Mouse (Mus musculus): ENCODE measurements around the gene Tigit.
A peak's percentile ranks its signal among the peaks of the same experiment; 100 is the strongest.

Tigit gene

GRCm38 (mm10) chr16:43664861-43665260 lies 915 bp upstream of the Tigit start:
- DNase-seq = no peak

- no peak for DNase-seq
These were observed 1.6 kb downstream of the Tigit start for GRCm38 (mm10) chr16:43662124-43663004.

GRCm38 (mm10) chr16:43661576-43661975 lies 2.4 kb downstream of the Tigit start:
- no peak for DNase-seq

GRCm38 (mm10) chr16:43655183-43655787 lies 8.7 kb downstream of the Tigit start:
- DNase-seq = no peak

DNA sequence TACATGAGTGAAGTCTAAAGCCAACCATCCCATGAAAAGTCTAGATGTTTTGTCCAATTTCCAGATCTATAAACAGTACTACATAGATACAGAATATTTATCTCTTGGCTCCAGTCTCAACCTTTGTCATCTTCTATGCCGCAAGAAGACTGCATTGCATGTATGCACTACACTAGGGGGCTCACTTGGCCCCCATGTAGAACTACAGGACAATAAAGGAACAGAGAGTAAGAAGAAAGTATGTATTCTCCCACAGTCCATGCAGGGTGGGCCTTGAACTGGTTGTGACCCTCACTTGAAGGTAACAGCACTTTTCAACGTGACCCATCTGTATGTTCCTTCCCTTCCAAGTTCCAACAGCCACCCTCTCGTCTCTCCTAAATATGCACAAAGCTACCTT lies 9.7 kb downstream of the Tigit start:
- no peak for DNase-seq

DNA sequence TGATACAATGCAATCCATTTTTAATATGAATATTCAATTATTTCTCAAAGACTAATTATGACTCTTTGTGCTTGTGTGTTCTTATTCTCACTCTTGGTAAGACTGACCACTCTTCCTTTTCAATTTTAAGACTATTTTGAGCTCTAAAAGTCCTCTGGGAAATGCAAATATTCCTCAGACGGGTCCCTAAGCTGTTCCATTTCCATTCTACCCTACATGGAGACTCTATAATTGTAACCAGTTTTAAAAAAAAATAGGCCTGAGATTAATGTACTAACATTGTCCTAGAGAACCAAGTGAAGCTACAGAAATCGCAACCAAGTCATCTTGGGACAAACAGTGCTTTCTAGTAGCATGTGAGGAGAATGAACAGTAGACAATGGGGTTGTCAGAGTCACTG lies 10.7 kb downstream of the Tigit start:
- DNase-seq = no peak

DNA sequence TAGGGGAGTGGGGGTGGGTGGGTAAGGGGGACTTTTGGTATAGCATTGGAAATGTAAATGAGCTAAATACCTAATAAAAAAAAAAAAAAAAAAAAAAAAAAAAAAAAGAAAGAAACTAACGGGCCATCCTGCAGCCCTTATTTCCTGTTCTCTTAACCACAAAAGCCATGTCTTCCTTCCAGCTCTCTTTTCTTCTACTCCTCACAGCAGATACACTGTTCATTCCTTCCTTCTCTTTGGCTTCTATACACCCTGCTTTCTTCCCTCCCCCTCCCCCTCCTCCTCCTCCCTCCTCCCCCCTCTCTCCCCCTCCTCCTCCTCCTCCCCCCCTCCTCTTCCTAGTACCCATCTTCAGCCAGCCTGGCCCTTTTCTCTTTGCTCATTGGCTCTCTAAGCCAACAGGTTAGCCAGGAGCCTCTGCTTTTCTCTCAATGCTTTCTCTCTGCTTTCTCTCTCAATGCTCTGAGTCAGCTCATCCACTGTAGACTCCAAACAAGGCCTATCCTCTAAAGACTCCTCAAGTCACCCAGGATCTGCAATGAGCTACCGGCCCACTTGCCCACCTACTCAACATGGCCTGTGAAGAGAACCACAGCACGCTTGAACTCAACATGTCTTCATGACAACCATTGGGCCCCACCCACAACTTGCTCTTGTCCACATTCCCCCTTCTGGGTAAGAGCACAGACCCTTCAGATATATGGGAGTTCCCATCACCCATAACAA lies 13.4 kb downstream of the Tigit start:
- no peak for DNase-seq

DNA sequence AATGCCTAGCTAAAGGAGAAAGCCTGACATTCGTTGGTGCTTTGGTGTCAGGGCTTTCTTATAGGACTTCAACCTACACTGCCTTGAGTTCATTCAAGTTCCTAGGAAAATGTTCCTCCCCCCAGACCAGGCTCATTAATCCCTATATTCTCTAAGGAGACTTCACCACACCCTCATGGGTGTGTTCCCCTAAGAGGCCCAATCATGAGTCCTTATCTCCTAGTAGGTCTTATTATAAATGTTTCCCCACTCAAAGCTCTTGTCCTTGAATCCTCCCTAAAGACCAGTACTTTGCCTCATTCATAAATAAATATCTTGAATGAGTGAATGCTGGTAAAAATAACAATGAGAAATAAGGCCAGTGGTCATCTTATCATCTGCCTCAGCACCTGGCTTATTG lies 16.3 kb downstream of the Tigit start:
- no peak for DNase-seq

DNA sequence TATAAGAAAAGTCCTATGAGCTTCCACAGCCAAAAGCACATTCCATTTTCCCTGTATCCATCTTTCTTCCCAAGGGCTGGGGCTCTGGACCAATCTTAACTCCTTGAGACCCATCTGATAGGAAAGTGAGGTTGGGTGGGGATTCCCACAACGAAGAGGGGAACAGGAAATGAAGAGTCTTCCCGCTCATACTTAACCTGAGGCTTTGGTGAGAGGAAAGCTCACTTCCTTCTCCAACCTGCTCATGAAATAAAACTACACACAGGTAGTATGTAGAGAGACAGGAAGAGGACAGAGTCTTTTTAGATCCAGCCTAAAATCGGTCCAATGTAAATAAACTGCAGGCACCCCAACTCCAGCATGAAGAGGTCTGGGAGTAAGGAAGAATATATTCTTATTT lies 17.0 kb downstream of the Tigit start:
- DNase-seq = no peak

- DNase-seq = no peak
These were observed 18.1 kb downstream of the Tigit start for GRCm38 (mm10) chr16:43645879-43646278.

DNA sequence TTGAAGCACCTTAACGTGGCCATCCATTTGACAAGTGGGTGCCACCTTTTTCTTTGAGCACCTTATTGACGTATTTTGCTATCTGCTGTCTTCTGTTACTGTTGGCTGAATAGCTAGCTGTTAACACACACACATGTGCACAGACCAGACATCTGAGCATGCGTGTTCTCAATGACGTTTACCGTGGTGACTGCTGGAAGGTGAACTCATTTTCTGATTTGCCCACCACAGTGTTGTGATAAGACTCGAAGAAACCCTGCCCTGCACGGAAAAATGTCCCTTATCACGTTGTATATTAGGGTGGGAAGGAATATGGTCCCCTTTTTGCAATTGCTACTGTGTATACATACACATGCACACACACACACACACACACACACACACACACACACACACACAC lies 22.7 kb downstream of the Tigit start:
- no peak for DNase-seq

- peak; percentile 6 to 52 for DNase-seq
These were observed 25.4 kb downstream of the Tigit start for GRCm38 (mm10) chr16:43638406-43639049.

DNA sequence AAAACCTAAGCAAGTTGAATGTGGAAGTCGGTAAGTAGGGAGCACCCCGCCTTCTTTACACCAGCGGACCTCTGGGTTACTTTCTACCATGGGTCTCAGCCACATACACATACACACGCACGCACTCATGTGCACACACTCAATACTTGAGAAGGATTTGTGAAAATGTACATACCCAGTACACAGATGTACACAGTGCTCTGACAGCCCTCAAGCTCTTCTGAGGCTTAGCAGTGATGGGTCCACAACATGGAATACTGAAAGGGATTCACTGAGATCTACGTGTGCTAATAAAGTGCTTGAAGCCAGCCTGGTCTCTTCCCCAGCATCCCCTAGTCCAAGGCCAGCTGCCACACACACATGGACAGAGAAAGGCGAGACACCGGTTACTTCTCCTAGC lies 26.7 kb downstream of the Tigit start:
- no peak for DNase-seq

DNA sequence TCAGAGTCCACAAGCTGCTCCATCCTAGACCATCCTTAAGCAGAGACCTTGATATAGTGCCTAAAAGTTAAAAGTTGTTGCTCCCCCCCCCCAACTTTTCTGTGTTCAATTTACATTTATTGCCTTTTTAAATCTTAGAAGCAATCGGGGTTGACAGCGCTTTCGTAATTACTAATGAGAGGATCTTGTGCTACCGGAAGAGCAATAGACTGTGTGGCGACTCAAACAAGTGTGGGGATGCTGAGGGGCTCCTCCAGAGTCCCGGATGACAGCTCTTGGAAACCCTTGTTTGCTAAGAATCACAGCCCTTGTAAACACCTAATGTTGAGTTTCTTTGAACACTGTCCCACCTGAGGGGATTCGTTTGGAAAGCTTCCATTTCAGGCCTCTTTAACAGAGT lies 29.9 kb downstream of the Tigit start:
- DNase-seq = no peak

GRCm38 (mm10) chr16:43631758-43632157 lies 32.2 kb downstream of the Tigit start:
- no peak for DNase-seq

DNA sequence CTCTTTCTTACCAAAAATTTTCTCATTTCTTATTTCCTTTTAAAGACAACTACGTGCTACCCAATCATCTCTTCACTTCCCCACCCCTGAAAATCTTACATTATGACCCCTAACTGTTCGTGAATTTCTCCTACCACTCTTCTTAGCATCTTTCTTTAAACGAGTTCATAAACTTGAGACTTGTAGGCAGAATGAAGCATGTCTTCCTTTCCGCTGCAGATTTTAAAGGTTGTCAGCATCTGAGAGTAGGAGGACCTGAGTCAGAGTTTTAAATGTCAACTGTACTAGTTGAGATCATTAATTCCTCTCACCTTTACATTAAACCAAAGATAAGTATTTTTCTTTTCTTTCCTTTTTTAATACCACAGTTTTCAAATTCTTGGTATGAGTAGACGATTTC lies 35.3 kb downstream of the Tigit start:
- DNase-seq = no peak

- no peak for DNase-seq
These were observed 38.0 kb downstream of the Tigit start for GRCm38 (mm10) chr16:43625956-43626355.

- DNase-seq = no peak
These were observed 38.7 kb downstream of the Tigit start for GRCm38 (mm10) chr16:43625289-43625688.

GRCm38 (mm10) chr16:43624876-43625275 lies 39.1 kb downstream of the Tigit start:
- DNase-seq = no peak

- DNase-seq = no peak
These were observed 40.5 kb downstream of the Tigit start for GRCm38 (mm10) chr16:43623315-43624000.

DNA sequence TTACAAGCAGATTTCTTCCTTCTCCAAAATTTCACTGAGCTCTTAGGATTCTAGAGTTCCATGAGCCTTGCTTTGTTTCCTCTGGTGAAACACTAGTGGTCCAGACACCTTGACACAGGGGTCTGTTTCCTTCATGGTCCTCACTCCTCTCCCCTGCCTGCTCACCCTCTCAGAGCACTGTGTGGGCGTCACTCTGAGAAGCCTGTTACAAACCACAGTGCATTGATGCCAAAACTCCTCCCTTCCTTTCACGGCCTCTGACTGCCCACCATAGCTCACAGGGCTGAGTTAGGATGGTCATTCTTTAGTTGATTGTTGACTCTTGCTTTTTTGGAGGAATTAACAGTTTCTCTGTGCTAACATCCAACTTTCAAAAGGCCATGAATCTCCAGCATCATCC lies 43.6 kb downstream of the Tigit start:
- DNase-seq = no peak

- DNase-seq = no peak
These were observed 44.7 kb downstream of the Tigit start for GRCm38 (mm10) chr16:43619277-43619676.

DNA sequence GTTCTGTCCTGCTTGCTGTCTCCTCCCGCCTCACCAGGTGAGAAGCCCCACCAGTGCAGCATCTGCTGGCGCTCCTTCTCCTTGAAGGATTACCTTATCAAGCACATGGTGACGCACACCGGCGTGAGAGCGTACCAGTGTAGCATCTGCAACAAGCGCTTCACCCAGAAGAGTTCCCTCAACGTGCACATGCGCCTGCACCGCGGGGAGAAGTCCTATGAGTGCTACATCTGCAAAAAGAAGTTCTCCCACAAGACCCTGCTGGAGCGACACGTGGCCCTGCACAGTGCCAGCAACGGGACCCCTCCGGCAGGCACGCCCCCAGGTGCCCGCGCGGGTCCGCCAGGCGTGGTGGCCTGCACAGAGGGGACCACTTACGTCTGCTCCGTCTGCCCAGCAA lies 45.7 kb downstream of the Tigit start:
- no peak for DNase-seq
